Mouse (Mus musculus): ENCODE measurements around the gene Rora.

Rora gene

DNA sequence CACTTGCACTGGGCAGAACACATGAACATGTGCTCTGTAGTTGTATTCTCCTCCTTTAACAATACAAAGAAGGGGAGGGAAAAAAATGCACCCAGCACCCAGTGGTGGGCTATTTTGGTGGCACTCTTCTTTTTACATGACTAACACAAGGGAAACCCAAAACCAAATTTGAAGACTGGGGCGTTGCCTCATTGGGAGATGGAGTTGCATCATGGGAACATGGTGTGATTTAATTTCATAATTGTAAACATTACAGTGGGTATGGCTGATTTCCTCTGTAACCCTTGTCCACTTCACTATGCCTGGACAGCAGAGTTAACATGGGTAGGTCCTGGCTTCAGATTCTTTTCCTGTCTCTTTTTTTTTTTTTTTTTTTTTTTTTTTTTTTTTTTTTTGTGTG lies 634.5 kb downstream of the Rora start:
- in situ Hi-C loops (cut with MseI, MboI) = loop anchor here in 1 of 2 experiments (25.0 kb wide), 1 partner anchor 326 kb away; no protein-coding TSS in a partner anchor

DNA sequence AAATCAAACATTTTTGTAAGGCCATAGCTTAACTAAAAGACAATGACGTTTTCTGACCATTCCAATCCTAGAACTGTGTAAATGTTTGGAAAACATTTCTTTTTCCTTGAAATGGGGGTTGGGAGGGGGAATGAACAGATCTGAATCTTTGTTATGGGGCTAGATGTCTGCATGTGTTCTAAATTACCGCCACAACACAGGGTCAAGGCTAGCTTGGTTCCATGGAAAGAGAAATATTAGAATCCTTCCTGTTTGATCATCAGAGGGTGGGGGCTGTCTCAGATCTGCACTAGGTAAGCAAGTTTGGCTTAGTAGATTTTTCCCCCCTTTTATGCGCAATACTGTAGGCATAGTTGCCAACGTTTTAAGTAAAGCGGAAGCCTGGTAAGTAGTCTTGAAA lies 635.0 kb downstream of the Rora start:
- in situ Hi-C loops (cut with MseI, MboI) = loop anchor here in 1 of 2 experiments (25.0 kb wide), 1 partner anchor 326 kb away; no protein-coding TSS in a partner anchor

DNA sequence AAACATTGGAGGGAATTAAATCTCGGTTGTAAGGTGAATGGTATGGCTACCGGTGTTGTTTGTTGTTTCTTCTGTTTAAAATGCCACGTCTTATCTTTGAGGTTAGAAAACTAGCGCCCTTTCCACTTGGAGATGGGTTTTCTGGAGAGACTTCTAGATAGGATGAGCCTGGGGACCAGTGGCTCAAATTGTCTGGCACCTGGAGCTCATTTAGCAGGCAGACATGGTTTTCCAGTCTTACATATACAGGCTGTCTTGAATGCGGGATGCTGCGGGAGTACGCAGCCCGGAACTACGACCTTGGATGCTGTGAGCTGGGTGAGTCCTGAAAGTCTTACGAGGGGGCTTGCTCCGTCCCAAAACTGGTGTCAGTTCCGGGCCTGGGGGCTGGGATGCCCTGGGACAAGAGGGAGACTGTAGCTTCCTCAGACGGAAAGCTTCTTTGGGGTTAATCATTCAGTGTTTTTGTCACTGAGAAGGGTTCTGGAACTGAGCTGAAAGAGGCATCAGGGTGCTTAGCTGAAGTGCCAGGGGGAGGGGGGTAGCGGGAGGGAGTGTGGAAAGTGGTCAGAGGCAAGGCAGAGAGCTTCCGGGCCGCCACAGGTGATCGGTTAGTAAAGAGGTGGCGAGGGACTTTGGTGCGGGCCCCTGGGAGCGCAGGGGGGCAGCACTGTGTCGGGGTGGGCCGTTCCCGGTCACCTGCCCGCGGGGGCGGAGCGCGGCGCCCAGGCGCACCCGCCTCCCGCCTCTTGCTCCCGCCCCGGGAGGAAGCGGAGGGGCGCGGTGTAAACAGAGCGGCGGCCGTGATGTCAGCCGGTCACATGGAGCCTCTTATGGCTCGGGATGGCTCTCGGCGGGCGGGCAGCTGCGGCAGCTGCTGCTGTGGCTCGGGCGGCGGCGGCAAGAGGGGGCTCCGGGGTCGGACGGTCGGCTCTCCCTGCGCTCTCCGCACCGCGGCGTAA lies 635.8 kb downstream of the Rora start:
- in situ Hi-C loops (cut with MseI, MboI) = loop anchor here in 1 of 2 experiments (25.0 kb wide), 1 partner anchor 327 kb away; no protein-coding TSS in a partner anchor

DNA sequence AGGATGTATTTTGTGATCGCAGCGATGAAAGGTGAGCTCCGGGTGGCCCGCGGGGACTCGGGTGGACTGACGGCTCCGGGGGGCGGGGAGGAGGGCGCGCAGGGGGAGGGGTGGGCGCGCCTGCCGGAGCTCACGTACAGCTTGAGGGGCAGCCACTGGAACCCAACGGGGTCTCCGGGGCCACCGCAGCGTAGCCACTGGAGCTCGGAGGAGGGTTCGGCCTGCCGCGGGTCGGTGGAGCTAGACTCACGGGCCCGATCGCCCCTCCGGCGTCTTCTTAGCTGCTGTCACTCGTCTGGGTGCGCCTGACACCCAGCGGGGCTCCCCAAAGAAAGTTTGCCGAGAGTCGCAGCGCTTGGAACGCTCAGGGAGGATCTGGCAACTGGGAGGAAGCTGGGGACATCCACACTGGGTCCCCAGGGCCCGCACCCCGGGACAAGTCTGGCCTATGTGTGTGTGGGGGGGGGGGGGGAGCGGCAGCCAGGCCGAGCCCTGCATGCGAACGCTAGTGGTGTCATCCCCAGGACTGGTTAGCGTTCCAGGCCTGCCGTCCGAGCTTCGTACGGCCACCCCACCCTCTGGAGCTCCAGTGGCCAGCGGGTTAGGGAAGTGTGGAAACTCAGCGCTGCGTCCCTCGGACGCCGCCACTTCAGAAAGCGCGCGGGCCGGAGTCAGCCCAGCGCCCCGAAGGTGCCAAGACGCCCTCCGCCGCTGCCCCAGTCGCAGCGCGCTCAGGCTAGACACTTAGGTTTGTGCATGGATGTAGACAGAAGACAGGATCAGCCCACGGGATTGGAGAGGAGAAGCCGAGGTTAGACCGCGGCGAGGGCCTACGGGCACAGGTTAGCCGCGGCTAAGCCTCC lies 636.7 kb downstream of the Rora start:
- in situ Hi-C loops (cut with MseI, MboI) = loop anchor here in 1 of 2 experiments (25.0 kb wide), 1 partner anchor 328 kb away; no protein-coding TSS in a partner anchor

DNA sequence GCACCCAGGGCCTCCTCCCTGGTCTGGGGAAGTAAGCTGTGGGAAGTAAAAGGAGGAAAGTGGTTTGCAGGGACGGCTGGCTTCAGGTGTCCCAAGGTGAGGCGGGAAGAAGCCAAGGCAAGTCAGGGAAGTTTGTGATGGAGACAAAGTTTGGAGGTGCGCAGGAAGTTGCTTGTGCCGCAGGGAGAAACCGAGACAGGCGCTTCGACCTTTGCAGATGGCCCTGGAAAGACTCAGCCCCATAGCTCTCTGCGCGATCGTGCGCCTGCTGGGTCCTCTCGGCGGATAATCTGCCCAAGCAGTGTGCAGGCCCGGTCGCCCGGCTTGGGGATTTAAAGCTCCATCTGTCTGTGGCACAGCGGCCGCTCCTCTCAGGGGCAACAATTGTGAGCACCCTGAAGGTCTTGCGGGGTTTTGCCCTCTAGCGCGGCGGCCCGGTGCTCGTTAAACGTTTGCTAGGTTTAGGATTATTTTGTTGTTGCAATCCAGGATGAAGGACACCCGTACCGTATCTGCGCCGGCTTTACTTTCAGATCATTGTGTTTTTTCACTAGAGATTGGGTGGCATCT lies 637.4 kb downstream of the Rora start:
- in situ Hi-C loops (cut with MseI, MboI) = loop anchor here in 1 of 2 experiments (25.0 kb wide), 1 partner anchor 329 kb away; no protein-coding TSS in a partner anchor

DNA sequence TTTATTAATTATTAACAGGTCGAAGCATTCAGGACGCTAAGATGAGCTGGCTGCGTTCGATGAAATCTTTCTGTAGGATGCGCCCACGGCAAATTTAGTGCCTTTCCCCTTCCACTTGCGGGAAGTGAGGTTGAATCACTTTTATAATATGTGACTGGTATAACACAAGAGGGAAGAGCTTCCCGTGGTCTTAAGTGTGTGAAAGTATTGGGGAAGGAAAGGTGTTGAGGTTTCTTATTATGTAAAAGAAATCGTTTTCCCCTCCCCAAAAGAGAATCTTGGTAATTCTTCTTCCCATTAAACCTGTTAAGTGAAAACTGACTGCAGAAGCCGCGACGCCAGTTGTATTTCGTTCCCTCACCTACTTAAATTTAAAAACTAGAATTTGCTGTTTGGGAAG lies 637.9 kb downstream of the Rora start:
- in situ Hi-C loops (cut with MseI, MboI) = loop anchor here in 1 of 2 experiments (25.0 kb wide), 1 partner anchor 329 kb away; no protein-coding TSS in a partner anchor

DNA sequence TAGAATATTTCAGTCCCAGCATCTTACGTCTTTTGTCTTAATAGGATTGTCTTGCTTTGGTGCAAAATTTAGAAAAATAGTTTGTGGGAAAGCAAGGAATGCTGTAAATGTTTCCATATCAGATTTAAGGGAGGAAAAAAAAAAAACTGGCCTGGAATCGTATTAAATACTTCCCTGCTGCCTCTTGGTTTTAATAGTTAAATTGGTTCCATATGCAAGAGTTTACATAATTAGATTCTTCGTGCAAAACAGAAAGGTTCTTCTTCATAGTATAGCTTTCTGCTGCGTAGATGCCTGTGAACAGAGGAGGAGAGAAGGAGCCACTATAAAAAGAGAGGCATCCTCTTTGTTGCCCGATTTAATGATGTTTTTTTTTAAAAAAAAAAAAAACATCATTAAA lies 638.8 kb downstream of the Rora start:
- in situ Hi-C loops (cut with MseI, MboI) = loop anchor here in 1 of 2 experiments (25.0 kb wide), 1 partner anchor 330 kb away; no protein-coding TSS in a partner anchor

DNA sequence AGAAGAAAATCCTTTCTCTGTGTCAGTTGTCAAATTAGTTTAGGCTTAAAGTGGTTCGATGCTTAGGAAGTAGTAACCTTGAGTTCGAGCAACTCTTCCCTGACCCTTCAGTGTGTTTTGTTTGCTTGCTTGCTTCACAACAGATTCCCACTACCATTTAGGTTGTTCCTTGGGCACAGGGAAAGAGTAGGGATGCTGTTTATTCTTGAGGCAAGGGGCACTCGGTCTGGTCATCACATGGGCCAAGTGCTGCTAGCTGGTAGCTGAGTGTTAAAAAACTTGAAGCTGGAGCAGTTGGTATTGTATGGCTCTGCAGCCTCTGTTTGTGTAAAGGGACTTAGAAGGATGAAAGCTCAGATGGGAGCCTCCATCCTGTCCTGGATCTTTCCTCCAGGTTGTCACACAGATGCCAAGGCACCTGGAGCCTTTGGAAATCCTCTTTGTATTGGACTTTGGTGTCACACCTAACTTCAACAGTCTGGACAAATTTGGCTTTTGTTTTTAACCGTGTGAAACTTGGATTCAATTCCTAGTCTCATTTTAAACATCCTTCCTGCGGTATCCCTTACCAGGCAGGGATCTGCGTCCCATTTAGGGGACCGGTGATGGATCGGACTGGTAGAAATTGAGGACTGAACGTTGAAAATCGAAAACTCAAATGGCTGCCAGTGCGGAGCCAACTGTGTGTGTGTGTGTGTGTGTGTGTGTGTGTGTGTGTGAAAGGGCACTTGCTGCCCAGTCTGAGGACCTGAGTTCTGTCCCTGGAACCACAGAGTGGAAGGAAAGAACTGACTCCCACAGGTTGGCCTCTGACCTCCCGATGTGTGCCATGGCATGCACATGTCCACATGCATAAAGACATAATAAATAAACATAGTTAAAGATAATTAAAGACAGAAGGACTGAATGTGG lies 639.4 kb downstream of the Rora start:
- in situ Hi-C loops (cut with MseI, MboI) = loop anchor here in 1 of 2 experiments (25.0 kb wide), 1 partner anchor 331 kb away; no protein-coding TSS in a partner anchor

DNA sequence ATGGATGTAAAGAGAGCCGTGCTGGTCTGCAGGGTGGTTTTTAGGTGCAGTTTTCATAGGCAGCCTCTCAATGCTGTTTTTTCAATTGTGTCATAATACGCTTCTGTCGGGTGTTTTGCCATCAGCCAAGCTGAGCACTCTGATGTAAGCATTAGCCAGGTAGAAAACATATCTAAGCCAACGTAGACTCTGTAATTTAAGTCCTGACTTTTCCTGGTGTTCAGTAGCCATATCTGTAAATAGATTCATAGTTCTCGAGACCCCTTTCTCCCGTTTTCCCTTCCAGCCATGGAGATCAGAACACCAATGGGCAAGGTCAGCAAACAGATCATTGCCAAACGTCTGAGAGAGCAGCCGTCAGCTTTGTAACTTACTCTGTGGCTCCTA lies 640.1 kb downstream of the Rora start:
- in situ Hi-C loops (cut with MseI, MboI) = loop anchor here in 1 of 2 experiments (25.0 kb wide), 1 partner anchor 331 kb away; no protein-coding TSS in a partner anchor

DNA sequence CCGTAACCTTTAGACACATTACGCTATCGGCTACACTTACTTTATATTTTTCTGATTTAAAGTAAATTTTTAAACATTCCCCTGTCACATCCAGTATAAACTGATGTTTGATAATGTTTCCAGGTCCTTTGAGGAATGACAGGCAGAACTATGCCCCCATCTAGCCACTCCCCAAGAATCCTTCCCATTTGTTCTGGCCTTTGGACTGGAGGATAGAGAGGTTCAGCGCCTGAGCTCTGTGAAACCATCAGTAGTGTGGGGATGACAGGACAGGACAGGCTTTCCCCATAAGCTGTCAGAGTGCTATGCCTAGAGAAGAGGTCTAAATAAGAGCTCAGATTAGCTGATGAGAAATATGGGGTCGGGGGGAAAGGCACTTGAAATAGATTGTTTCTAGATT lies 640.8 kb downstream of the Rora start:
- in situ Hi-C loops (cut with MseI, MboI) = loop anchor here in 1 of 2 experiments (25.0 kb wide), 1 partner anchor 332 kb away; no protein-coding TSS in a partner anchor

DNA sequence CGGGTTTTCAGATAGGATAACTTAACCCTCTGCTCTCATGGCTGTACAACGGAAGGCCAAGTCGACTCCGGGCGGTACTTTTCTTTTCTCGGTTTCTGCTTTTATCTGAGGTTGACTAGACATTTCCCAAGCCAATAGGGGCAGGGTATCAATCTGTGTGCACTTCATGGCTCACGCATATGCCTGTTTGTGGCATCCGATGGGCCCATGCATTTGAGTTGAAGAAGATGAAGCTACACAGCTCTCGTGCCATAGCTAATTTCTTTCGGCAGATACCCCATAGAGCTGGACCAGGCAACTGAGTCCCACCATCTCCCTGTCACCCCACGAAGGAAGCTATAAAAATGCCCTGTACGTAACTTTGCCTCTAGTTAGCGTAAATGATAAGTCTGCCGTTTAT lies 641.3 kb downstream of the Rora start:
- in situ Hi-C loops (cut with MseI, MboI) = loop anchor here in 1 of 2 experiments (25.0 kb wide), 1 partner anchor 333 kb away; no protein-coding TSS in a partner anchor

DNA sequence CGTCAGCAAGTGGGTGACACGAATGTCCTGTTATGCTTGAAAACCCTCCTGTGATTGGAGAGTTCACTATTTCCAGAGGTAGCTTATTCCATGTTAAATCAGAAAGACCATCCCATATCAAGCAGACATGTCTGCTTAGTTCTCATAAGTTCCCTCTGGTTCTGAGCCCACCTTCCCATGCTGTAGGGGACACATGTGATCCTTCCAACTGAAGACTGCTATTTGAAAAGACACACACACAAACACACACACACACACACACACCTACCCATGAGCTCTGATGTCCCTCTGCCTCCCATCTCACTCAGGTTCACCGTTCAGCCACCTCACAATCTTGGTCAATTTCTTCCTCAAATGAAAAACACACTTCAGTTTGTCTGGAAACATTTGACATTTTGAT lies 642.2 kb downstream of the Rora start:
- in situ Hi-C loops (cut with MseI, MboI) = loop anchor here in 1 of 2 experiments (25.0 kb wide), 1 partner anchor 334 kb away; no protein-coding TSS in a partner anchor

DNA sequence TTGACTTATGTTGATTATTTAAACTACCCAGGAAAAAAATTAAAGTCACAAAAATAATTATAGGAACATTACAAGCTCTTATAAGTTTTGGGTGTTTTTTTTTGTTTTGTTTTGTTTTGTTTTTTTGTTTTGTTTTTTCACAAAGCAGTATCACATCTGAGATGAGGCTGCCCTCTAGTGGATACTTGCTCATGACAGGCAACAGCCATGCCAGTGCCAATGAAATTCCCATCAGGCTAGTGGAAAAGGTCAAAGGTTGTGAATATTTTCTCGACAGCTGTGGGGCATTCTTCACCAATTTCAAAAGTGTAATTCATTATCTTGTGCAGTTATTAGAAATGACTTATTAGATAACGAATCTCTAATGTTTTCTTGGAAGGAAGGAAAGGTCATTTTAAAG lies 642.8 kb downstream of the Rora start:
- in situ Hi-C loops (cut with MseI, MboI) = loop anchor here in 1 of 2 experiments (25.0 kb wide), 1 partner anchor 334 kb away; no protein-coding TSS in a partner anchor

DNA sequence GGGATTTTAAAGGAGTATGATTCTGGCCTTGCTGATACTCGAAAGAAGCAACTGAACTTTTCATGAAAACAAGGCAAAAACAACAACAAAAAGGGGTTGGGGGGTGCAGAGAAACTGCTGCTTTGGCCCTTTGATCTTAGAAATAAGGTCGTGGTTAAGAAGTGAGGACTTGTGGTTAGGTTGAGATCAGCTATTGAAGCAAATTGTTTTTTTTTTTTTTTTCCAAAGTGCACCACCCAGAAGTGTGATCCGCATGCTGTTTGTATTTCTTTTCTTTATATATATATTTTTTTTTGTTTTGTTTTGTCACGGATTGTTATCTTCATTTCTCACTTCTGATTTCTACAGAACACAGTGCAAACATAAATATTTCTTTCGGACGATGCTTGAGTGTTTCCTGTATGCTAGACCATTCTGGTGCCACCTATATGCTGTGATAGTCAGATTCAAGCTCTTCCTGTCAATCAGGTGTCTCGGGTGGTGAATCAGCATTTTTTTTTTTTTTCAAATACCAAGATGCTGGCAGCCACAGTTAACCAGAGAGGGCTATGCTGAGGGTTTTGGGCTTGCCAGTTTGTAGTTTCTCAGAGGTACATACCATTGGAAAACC lies 644.3 kb downstream of the Rora start:
- in situ Hi-C loops (cut with MseI, MboI) = loop anchor here in 1 of 2 experiments (25.0 kb wide), 1 partner anchor 336 kb away; no protein-coding TSS in a partner anchor

DNA sequence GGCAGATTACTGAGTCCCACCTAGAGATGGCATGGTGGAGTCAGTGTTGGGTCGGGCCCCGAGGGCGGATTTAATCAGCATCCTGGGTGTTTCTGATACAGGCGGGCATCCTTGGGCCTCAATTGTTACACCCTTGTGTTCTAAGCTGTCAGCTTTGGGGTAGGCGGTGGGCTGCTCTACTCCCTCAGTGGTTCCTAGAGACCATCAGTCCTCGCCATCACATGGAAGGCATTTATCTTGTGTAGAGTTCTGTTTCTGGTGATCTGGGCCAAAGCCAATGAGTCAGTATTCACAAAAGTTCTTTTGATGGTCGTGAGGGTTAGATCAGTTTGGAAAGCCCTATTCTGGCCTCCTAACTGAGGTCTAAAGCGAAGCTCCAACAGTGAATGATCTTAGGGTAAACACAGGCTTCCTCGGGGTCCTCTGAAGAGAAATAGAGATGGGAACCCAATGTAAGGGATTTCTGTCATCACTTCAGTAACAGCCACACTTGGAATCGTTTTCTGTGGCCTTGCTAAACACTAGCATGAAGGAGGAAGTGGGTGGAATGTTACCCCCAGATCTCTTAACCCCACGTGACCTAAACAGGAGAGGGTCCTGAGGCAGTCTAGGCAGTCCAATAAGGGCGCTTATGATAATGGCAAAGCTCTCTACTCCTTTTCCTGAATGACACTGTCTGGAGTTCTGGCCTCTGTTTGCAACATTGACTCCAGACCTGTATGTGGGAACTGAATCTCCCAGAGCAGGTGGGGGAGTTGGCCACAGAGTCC lies 645.2 kb downstream of the Rora start:
- in situ Hi-C loops (cut with MseI, MboI) = loop anchor here in 1 of 2 experiments (25.0 kb wide), 1 partner anchor 336 kb away; no protein-coding TSS in a partner anchor

DNA sequence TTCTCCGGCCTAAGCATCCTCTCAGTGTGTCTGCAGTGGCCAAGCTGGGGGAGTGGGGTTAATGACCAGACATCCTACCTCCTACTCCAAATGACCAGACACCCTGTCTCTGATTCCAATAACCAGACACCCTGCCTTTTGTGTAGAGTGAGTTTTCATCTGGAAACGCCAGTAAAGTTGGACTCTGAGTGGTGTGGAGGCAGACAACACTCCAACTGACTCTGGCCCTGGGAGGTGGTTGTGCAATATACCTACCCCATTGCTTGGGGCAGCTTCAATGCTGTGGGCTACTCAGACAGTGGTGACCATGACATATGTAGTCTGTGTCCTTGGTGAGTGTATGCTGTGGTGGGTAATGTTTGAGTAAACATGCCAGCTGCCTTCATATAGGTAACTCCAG lies 645.9 kb downstream of the Rora start:
- in situ Hi-C loops (cut with MseI, MboI) = loop anchor here in 1 of 2 experiments (25.0 kb wide), 1 partner anchor 337 kb away; no protein-coding TSS in a partner anchor

DNA sequence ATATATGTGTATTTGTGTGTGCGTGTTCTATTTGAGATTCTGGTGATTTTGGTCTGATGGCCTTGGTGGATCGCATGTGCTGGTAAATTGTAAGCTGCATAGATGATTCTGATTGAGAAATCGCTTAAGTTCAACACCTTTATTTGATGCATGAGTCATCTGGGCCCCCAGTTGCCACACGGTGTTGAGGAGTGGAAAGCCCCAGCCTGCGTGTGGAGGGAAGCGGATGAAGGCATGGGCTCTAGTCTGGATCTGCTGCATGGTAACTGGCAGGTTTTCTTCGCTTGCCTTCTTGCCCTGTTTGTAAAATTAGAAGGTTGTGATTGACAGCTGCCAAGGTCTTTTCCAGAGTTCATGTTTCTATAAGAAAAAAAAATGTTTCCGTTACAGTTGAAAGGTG lies 646.7 kb downstream of the Rora start:
- in situ Hi-C loops (cut with MseI, MboI) = no loop called here

DNA sequence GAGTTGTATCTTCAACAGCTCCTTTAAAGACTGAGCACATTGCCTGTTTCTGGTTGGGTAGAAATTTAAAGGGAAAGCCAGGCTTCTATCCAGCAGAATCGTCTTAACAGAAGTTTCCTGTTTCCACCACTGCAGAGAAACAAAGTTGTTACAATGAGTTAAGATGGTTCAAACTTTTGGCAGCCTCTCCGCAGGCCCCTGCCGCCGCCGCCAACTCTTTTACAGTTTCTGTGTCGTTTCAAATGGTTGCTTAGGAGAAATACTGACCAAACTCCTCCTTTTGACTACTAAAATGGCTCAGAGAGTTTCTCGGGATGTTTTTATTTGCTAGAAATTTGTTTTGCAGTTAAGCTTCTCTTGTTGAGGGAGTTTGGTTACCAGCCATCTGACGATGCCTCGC lies 647.9 kb downstream of the Rora start:
- in situ Hi-C loops (cut with MseI, MboI) = no loop called here
